Mouse (Mus musculus): ENCODE results near the gene Prokr1. TPM values are rescaled to one million over a fixed set of nuclear protein-coding genes. Genes with fewer than 3 reads are reported as not detected.

Prokr1 gene
- total RNA-seq, 2 experiments from 2014 or later, result 7.9 to 9.3 TPM

DNA sequence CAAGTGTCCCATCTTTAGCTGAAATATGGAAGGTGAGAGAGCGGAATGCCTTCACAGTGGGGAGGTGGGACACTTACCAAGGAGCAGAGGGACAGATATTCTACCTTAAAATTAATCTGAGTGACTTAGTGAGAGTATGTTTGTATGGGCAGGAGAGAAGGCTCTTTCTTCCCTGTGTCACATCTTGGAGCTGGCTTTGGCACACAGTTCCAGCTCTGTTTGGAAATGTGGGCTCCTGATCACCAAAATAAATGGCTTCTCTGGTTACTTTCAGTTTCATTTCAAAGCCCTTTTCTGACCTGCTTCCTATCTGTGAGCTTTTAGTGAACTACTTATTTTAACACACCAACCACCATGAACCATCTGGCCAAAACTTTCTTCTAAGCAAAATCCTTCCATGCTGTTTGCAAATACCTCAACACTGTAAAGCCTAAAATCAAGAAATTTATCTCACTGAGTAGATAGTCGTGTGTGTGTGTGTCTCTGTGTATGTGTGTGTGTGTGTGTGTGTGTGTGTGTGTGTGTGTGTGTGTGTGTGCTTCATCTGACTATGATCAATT, 59.0 kb downstream of the Prokr1 start:
- no peak for DNase-seq (ENCODE audit: low spot score in 2 of 2)

DNA sequence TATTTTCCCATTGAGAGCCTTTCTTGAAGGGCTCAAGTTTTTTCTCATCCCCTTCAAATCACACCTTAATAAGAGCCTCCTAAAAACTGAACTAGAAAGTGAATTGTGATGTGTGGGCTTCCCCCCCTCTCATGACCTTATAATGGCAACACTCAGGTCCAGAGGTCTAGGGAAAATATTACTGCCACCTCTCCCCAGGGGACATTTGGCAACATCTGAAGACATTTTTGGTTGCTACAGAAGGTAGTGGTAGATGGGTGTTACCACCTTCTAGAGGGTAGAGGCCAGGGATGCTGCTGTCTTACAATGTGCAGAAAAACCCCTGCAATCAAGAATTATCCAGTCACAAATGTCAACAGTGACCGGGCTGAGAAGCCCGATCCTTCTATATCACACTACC, 60.2 kb downstream of the Prokr1 start:
- no peak for DNase-seq (ENCODE audit: low spot score in 2 of 2)

Other genes with a start within 250 kb of the Prokr1 start
- gene Gkn1, start 239.8 kb downstream of the Prokr1 start, total RNA-seq (2021), result not detected
- gene Gkn2, start 217.4 kb downstream of the Prokr1 start, total RNA-seq (2021), result not detected
- gene Gkn3, start 201.8 kb downstream of the Prokr1 start, total RNA-seq (2021), result 1 to 10 TPM; 1.5 to 3.1 TPM
- gene Bmp10, start 161.7 kb downstream of the Prokr1 start, total RNA-seq (2021), result not detected
- 1 to 10 TPM; 4.4 to 4.6 TPM for gene Arhgap25, start 57.5 kb downstream of the Prokr1 start, total RNA-seq (2021)
- 1 to 10 TPM; 5.2 to 6.0 TPM for gene Aplf, start 81.5 kb upstream of the Prokr1 start, total RNA-seq (2021)
- gene Efcc1, start 140.1 kb upstream of the Prokr1 start, total RNA-seq (2021), result 1 to 10 TPM; 2.7 to 3.4 TPM
- gene Gp9, start 187.3 kb upstream of the Prokr1 start, total RNA-seq (2021), result under 1 TPM in 1 of 2 experiments, not detected in 1; 0.32 TPM
- 10 to 100 TPM; 21.4 to 25.1 TPM for gene Rab43, start 221.4 kb upstream of the Prokr1 start, total RNA-seq (2021)
- gene Gm45140, start 245.1 kb upstream of the Prokr1 start, total RNA-seq (2021), result 1 to 10 TPM; 4.1 to 4.2 TPM
- gene Isy1, start 248.1 kb upstream of the Prokr1 start, total RNA-seq (2021), result 10 to 100 TPM; 25.1 to 28.0 TPM